Mouse (Mus musculus) 3134 (cell line): ENCODE data around the gene Rgl2.

ENCODE experiments used
- DNase-seq: peaks from one replicate; pipeline ENCODE4 v3.0.0-alpha.2; 2011; ENCODE audit warnings: low spot score; ENCODE audit not compliant: insufficient read length; ENCODE audit errors: extremely low read depth

Gene Rgl2

GRCm38 (mm10) chr17:33920282-33921097 lies 8.9 kb upstream of the Rgl2 start:
- peak; percentile 90 for DNase-seq

- no peak for DNase-seq
These were observed 8.0 kb upstream of the Rgl2 start for GRCm38 (mm10) chr17:33921361-33921760.

GRCm38 (mm10) chr17:33924577-33925283 lies 4.6 kb upstream of the Rgl2 start:
- DNase-seq: no peak

GRCm38 (mm10) chr17:33925406-33926116 lies 3.8 kb upstream of the Rgl2 start:
- DNase-seq: no peak

GRCm38 (mm10) chr17:33926207-33926932 lies 3.0 kb upstream of the Rgl2 start:
- DNase-seq: no peak

GRCm38 (mm10) chr17:33928251-33928947 lies 944 bp upstream of the Rgl2 start:
- no peak for DNase-seq

GRCm38 (mm10) chr17:33930280-33931158 lies 1.2 kb downstream of the Rgl2 start:
- DNase-seq: peak; percentile 65

GRCm38 (mm10) chr17:33931159-33931866 lies 2.0 kb downstream of the Rgl2 start:
- no peak for DNase-seq

- DNase-seq: no peak
These were observed 2.6 kb downstream of the Rgl2 start for GRCm38 (mm10) chr17:33931947-33932346.

- no peak for DNase-seq
These were observed 3.1 kb downstream of the Rgl2 start for GRCm38 (mm10) chr17:33932448-33932847.

- no peak for DNase-seq
These were observed 3.6 kb downstream of the Rgl2 start for GRCm38 (mm10) chr17:33932970-33933369.

GRCm38 (mm10) chr17:33935422-33936055 lies 6.2 kb downstream of the Rgl2 start:
- no peak for DNase-seq

GRCm38 (mm10) chr17:33936993-33937392 lies 7.7 kb downstream of the Rgl2 start:
- DNase-seq: no peak

- no peak for DNase-seq
These were observed 9.4 kb downstream of the Rgl2 start for GRCm38 (mm10) chr17:33938783-33939182.

GRCm38 (mm10) chr17:33940206-33940805 lies 11.0 kb downstream of the Rgl2 start, which contains the start of the genes Pfdn6 and Wdr46:
Pfdn6 (minus strand) TSS chr17:33940343.
Wdr46 (plus strand) TSS chr17:33940660.
- peak; percentile 80 for DNase-seq

GRCm38 (mm10) chr17:33940981-33941380 lies 11.6 kb downstream of the Rgl2 start:
- DNase-seq: peak; percentile 60

GRCm38 (mm10) chr17:33941381-33941780 lies 12.0 kb downstream of the Rgl2 start:
- DNase-seq: no peak
